Mouse (Mus musculus) gastrocnemius, postnatal 36 days (tissue): ENCODE measurements around the gene Armh3. TPM values are rescaled to one million over a fixed set of nuclear protein-coding genes. Genes with fewer than 3 reads are reported as not detected.
"Not testable (repeated sequence)": the region's sequence is repeated elsewhere in the genome, so short reads cannot be mapped to it uniquely, and the experiment has no call there.

Experiments used
- DNase-seq, 2 experiments: peaks; one replicate each; pipeline ENCODE4 v3.0.0; 2022
- intact Hi-C: fragments of 180-260 bp; cut with DNase I; formaldehyde crosslinking; loops from one replicate; pipeline ENCODE4 v1.15.1; 2025
- total RNA-seq, 2 experiments: library from RNA; stranded (reverse); gene quantifications; 2 replicates each; pipeline ENCODE4 v1.2.3; 2021

Armh3 gene
- total RNA-seq, 2 experiments from 2014 or later = 11.1 to 12.6 TPM

DNA sequence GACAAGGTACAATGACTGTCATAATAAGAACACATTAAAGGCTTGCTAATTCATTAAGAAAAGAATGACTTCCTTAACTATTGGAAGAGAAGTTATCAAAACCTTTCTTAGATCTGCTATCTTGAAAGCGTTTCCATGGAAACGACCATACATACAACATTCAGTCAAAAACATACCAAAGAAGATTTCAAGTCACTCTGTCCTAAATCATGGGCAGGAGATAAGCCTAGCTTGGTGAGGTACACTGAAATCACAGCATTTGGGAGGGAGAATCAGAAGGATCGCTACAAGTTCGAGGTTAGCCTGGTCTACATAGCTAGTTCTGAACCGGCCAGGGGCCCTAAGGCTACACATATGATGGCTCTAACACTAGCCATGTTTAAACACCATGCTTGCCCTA lies 923 bp downstream of the Armh3 start:
- intact Hi-C loops = no loop called here
- DNase-seq = no peak

DNA sequence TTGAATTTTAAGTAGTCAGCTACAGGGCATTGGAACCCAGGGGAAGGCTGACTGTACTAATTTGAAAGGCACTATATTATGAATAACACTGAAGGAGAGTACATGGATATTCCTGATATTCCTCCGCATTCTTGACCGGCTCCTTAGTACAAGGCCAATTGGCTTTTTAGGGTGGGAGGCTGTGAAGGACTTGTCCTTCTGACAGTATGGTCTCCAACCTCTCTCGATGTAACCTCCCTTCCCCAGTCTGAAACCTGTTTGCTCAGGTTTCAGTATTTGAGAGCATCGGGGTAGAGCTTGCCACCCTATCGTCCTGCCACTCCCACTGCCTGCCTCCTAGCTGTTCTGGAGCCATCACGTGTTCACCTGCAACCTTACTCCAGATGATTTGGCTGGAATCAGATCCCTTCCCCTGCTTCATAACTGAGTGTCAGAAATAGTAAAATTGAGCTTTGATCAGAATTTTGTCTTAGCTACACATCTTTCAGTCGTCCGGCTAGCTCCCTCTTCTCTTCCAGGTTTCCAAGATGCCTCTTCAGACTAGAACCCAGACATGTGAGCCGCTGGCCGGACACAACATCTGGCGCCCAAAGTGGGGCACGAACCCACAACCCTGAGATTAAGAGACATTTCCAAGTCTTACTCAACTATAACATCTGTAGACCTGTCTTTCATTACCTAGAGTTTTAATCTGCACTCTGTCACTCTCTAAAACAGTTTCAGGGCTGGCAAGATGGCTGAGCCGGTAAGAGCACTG lies 4.1 kb downstream of the Armh3 start:
- intact Hi-C loops = no loop called here

DNA sequence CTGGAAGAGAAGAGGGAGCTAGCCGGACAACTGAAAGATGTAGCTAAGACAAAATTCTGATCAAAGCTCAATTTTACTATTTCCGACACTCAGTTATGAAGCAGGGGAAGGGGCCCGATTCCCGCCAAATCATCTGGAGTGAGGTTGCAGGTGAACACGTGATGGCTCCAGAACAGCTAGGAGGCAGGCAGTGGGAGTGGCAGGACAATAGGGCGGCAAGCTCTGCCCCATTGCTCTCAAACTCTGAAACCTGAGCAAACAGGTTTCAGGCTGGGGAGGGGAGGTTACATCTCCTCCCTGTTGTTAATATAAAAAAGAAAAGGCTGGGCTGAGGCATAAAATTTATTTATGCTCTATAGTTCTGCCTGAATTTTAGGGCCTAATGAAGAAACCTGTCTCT lies 4.8 kb downstream of the Armh3 start:
- intact Hi-C loops = not testable (repeated sequence)

More for the DNA sequence above, 4.1 kb downstream of the Armh3 start:
- DNase-seq = no peak

DNA sequence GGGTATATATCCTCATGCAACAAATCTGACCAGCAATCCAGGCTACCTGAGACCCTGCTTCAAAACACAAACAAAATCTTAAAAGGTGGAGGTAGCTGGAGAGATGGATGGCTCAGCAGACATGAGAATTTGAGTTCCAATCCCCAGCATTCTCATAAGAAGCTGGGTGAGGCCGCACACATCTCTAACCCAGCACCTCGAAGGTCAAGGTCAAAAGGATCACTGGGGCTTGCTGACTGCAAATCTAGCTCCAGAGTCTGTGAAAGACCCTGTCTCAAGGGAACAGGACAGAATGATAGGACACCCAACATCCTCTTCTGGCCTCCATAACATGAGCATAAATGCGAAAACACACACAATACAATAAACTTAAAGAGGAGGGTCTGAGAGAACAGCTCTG lies 7.1 kb downstream of the Armh3 start:
- intact Hi-C loops = no loop called here
- DNase-seq = no peak

More for the DNA sequence above, 4.8 kb downstream of the Armh3 start:
- DNase-seq = not testable (repeated sequence)

DNA sequence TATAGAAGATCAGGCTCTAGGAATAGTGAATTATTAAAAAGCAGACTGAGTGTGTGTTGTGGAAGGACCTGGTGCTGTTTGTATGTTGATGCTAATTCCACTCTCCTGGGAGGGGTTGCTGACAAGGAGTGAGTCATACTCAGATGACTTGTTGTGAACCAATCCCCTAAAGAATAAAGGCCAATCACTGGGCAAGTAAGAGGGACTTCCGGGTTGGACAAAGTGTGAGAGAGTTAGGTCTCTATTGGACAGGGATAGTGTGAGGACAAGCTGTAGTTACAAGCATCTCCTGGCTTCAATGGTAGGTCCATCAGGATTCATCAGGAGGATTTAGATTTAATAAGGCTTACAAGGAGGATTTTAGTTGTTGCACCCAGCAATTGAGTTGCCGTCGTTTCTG lies 10.1 kb downstream of the Armh3 start:
- intact Hi-C loops = no loop called here
- DNase-seq = no peak

DNA sequence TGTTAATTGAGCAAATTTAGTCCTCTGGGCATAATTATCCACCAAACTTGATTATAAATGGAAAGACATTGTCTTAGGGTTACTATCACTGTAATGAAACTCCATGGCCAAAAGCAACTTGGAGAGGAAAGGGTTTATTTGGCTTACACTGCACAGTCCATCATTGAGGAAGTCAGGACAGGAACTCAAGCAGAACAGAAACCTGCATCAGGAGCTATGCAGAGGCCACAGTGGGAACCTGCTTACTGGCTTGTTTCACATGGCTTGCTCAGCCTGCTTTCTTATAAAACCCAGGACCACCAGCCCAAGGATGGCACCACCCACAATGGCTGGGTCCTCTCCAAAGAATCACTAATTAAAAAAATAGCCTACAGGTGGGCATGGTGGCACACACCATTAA lies 13.9 kb downstream of the Armh3 start:
- intact Hi-C loops = no loop called here
- DNase-seq = no peak

DNA sequence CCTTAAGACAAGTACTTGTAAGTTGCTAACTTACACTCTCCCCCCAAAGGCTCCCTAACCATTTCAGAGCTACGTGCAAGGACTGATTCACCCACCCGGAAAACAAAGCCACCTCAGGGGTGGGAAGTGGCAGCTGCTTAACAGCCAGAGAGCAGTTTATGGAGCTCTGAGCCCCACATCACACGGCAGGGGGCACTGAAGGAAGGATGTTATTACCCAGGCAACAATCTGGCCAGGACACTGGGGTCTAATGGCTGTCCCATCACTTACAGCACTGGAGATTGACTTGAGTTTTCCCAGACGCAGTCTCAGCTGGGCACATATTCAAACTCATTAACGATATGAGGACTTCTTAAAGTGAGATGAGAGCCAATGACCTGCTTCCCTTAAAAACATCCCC lies 37.5 kb downstream of the Armh3 start:
- intact Hi-C loops = no loop called here
- no peak for DNase-seq

DNA sequence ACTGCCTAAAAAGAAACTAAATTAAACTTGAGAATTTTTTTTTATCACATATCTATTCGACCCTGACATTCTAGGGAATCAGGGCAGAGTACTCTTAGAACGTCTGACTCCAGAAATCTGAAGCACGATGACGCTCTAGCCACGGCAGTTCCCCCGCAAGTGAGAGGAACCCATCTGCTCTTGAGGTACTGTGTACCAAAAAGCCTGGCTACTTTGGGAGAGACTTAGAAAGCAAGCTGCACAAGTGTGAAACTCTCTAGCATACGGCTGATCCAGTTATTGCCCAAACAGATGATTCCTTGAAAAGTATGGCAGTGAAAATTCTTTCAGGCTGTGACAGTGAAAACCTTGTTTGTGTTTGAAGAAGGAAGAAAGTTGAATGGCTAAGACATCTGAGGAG lies 41.6 kb downstream of the Armh3 start:
- intact Hi-C loops = no loop called here
- no peak for DNase-seq

DNA sequence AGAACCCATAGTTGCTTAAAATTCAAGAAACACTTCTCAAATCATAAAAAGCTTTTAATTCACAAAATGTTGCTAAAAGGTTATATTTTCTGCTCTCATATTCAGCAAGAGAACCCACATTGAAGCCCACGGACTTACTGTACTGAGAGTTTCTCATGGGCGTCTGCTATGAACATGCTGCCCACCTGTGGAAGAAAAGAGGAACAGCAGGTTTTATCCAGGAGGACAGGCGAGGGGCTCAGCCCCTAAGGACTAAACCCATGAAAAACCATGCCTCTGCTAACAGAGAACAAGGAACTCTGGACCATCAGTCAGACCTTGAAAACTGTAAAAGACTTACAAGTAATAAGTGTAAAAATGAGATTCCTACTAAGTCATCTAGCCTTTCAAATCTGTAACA lies 45.0 kb downstream of the Armh3 start:
- intact Hi-C loops = loop anchor here (2.0 kb wide), 1 partner anchor 140 kb away; no protein-coding TSS in a partner anchor
- no peak for DNase-seq

DNA sequence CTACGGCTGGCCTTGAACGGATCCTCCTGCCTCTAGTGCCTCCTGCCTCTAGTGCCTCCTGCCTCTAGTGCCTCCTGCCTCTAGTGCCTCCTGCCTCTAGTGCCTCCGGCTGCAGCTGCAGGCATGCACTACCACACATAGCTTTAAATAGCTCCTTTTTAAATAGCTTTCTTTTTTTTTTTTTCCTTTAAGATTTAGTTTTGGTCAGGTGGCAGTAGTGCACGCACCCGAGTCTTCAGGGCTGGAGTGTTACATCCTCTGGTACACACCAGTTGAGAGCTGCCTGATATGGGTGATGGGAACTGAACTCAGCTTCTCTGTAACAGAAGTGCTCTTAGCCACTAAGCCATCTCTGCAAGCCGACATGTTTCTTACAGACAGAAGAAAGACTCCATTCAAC lies 49.1 kb downstream of the Armh3 start:
- no peak for DNase-seq
- intact Hi-C loops = no loop called here

DNA sequence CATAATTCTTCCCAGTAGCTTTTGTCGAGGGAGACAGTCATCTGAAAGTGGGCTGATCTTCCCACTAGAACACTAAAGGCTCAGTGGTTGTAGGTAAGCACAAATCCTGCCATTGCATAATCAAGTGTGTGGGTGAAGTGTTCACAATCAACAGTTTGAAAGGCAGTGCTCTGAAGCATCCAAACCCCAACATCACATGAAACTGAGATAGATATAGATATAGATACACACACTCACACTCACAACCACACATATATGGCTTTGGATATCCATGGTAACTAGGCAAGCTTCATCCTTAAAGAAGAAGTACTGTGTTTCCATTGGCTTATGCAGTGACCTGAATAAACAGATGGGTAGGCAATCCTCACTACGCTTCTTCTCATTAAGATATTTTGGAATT lies 50.5 kb downstream of the Armh3 start:
- DNase-seq = no peak
- intact Hi-C loops = no loop called here

DNA sequence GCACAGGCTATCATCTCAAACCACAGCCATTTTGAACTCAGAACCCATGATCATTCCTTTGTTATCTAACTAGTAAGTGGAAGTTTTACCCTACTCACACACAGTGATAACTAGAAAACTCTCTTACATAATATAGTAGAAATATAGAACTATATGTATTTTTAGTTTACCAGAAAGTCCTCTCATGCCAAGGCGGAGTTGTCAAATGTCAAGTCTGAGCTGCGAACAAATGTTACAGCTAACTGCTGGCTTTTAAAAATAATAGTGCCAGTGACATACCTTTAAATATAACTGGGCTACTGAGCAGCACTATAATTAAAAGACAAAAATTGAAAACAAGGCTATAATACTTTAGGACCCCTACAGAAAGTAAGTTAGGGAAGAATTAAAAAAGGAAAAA lies 51.0 kb downstream of the Armh3 start:
- intact Hi-C loops = no loop called here

DNA sequence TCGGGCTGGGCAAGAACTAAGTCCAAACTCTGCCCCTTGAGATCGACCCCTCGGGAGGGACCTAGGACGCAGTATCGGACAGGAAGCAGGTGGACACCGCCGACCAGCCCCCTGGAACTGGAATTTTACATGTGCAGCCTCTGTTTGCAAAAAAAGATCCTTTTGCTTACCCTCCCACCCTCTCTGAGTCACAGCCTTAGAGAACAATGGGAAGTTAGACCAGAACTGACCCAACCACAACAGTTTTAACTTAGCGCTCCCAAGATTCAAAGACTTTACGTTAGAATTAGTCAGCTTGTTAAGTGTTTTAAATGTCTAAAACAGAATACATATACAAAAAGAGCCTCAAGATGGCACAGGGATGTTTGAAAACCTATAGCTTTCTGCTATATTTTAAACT lies 51.7 kb downstream of the Armh3 start:
- DNase-seq = no peak
- intact Hi-C loops = no loop called here

More for the DNA sequence above, 51.0 kb downstream of the Armh3 start:
- no peak for DNase-seq

DNA sequence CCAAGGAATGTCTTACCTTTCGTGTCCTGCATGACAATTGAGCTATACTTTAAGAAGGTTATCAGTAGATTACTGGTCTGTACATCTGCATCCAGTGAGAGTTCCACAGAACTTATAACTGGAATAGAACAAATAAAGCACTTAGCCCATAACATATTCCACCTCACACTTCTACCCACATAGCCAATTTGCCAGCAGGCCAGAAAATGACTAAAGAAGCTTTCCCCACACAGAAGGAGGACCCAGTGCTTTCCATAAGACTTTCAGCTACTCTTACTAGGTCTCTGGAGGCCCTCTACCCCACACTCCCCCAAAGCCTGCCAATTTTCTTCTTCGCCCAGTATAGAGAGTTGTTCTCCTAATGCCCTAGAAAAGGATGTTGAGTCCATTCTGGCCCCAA lies 52.3 kb downstream of the Armh3 start:
- DNase-seq = no peak
- intact Hi-C loops = no loop called here

DNA sequence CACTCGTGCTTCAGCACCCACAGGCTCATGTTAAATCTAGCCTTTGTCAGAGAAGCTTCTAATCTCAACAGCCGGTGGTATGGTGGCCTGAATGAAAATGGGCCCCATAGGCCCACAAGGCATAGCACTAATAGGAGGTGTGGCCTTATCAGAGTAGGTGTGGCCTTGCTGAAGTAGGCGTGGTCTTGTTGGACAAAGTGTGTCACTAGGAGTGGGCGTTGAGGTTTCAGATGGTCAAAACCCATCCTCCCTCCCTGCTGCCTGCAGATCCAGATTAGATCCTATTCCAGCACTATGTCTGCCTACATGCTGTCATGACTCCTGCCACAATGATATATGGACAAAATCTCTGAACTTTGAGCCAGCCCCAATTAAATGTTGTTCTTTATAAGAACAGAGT lies 54.5 kb downstream of the Armh3 start:
- no peak for DNase-seq
- intact Hi-C loops = no loop called here

DNA sequence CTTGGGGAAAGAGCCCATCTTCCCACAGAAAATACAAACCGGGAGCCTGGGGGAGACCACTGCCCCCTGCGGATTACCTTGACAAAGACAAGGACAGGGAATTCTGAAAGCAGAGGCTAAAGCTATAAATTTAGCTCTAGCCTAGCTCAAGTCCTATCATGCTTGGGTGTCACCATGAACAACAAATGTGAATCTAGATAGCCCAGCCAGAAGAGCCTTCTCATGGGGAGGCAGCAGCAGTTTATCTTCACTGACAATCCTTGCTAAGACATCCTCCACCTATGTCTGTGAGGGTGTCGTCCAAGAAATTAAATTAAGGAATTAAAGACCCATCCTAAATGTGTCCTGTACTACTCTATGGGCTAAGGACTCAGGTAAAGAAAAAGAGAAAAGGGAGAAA lies 60.2 kb downstream of the Armh3 start:
- no peak for DNase-seq

DNA sequence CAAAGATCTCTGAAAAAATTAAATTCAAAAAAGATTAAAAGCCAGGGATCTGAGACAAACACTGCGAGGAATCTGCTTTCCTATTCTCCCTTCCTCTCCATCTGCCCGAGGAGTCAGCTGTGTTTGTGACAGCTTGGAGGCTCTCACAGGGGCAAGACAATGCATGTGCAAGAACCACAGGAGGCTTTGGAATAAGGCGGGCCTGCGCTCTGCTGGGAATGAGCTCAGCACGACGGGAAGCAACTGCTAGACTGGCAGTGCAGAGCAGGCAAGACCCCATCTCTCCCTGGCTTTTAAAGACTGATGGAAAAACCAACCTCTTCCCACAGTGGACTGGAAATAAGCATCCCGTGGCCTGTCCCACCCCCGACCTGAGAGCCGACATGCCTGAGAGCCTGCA lies 60.8 kb downstream of the Armh3 start:
- no peak for DNase-seq
- intact Hi-C loops = no loop called here

More for the DNA sequence above, 60.2 kb downstream of the Armh3 start:
- intact Hi-C loops = no loop called here

DNA sequence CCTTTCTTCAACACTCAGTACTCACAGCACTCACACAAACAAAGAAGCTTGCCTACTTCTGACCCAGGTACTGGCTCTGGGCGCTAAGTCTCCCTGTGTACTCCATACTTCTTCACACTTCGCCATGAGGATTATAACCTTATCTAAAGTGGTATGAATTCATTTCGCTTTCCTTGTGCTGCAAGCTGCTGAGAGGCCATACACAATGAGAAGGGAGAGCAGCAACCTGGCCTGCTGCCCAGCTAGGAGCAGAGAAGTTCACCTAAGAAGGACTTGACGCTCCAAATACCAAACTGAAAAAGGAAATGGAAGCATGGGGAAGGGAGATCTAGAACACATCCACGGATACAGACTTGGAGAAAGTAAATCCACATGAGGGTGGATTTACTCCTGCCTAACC lies 71.1 kb downstream of the Armh3 start:
- intact Hi-C loops = no loop called here
- no peak for DNase-seq

DNA sequence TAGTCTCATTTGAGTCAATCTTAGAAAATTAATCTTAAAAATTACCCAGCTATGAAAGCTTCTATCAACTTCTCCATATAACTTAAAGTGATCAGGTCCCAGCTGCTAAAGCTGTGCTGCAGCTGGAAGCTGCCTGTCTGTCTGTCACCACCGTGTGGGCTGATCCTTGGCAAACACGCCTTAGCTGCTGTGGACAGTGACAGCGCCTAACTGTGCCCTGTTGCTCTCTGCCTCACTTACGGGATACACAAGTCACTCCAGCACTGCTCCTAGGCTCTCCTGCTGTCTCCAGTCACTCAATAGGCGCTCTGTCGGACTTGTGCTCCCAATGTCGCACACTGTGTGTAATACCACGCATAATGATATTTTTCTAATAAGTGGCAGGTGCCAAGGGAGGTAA lies 71.9 kb downstream of the Armh3 start:
- no peak for DNase-seq
- intact Hi-C loops = no loop called here

DNA sequence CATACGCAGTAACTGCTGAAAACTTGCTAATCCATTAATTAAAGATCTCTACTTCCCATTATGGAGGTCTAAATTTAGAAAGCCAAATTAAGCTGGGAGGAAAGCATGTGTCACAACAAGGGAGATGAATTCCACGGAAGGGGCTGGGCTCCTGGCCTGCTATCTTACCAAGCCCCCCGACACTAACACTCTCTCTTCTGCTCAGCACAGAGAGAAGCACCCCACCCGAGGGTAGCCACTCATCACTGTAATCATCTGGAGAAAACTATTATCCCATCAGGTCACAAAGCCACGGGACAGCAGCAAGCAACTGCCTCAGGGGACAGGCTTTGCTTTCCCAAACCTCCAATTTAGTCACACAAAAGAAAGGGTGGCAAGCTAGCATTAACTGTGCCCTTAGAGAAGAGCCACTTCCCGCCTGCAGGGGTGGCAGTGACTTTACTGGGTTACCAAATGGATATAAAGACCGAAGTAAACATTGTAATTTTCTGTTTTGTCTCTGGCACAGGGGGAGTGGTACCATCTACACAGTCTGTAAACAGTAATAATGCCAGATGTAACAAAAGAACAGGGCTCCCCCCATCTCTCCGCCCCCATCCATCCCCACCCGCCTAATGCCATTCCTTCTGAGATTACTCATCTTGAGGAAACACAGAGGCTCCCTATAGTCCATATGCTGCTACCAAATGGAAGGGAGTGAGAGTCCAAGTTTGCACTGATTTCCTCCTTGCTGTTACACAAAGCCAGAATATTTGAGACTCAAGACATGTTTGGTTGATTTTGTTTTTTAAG lies 77.8 kb downstream of the Armh3 start:
- intact Hi-C loops = no loop called here
- no peak for DNase-seq

DNA sequence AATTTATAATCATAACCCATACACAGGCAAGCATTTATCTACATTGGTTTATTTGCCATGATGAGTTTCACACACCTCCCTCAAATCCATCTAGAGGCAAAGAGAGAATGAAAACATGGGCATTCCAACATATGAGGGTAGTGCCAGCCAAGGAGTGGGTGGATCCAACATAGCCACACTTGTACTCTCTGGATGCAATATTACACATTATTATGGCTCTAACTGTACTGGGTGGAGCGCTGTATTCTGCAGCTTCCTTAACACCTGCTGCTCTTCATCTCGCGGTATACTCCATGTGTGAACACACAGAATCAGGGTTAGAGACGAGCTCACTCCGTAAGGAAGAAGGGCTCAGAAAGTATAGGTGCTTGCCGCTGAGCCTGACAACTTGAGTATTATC lies 79.9 kb downstream of the Armh3 start:
- intact Hi-C loops = no loop called here
- DNase-seq = no peak

DNA sequence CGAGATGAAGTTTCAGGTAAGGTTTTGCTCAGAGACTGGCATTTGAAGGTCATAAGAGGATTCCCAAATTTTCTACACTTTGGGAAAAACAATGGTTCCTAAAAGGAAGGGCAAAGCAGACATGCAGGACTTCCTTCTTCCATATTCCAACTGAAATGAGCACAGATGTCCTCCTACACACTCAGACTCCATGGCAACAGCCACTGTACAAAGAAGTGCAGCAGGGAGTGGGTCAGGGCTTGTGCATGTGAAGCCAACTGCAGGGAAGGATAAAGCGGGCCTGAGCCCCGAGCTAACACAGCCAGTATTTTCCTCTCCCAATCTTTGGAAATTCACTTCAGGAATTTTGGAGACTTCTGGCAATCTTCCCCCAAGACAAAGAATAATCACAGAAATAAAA lies 80.4 kb downstream of the Armh3 start:
- intact Hi-C loops = no loop called here

More for the DNA sequence above, 80.4 kb downstream of the Armh3 start:
- no peak for DNase-seq
